Mouse (Mus musculus): Measurements from ENCODE around the gene Sptb. TPM values are rescaled to one million over a fixed set of nuclear protein-coding genes. Genes with fewer than 3 reads are reported as not detected.

The Sptb gene
- total RNA-seq, 4 experiments from 2014 or later, result 17.6 to 57.6 (median 38.8) TPM

- DNase-seq, result no peak
Measured at GRCm38 (mm10) chr12:76540169-76540568, 170.2 kb downstream of the Sptb start.

DNA sequence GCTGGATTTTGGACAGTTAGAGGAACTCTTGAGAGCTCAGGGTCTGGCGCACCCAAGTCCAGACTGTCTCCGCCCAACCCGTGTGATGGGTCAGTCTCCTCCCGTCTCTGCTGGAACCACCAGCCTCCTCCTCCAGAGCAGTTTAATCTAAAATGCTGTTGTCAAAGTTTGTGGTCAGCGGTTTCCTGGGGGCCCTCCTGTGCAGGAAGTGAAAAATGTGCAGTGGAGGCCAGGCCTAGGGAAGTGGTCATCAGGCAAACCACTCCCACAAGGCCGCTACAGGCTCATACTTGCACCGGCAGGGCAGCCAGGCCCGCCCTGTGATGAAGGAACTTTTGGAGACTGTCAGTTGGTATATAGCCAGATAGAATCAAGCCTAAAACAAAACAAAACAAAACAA is 172.9 kb downstream of the Sptb start:
- no peak for DNase-seq

DNA sequence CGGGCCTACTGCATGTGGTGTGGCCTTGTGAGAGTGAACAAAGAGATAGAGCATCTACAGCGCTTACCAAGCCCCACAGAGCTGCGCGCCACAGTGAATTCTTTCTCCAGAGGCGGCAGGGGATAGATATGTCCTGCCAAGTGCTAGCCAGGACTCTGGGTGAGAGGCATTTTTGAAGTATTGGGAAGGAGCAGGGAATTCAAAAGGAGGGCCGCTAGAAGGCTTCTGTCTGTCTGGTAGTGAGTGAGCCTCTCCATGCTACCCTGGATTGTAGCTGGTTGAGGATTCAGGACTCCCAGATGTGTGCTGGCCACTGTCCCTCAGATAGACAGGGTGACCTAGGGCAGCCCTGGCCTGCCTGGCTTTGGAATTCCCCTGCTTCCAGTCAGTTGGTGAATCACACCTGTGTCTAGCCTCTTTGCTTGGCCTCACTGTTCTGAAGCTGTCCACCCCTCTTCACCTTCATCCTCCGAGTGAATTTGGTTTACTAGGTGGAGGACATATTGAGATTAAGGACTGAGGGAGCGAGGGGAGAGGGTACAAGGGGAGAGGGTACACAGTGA is 173.7 kb downstream of the Sptb start:
- no peak for DNase-seq

GRCm38 (mm10) chr12:76535471-76535900 is 174.9 kb downstream of the Sptb start:
- no peak for DNase-seq

DNA sequence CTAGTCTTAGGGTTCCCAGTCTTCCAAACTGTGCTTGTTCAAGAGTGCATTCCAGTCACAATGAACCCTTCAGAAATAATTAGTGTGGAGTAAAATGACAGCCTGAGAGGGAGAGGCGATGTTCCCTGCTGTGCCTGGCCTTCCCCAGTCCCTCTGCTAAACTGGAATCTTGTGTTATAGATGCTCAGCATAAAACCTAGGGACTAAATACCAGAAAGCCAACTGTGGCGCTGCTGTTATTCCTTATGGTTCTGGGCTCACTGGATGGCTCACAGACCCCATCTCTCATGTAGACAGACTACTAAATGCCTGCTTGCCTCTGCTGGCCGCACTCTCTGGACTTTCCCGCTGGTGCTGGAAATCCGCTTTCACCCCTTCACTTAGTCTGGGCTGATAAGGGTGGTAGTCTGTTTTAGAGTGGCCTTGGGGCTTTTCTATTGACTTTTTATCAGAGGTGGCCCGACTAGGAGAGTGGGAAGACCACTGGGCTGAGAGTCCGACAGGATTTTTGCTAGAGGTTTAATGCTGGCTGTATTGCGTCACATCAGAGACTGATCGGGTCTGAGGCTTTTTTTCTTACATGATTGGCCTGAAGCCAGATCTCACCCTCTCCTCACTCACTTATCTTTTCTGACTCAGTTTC is 175.6 kb downstream of the Sptb start:
- no peak for DNase-seq

DNA sequence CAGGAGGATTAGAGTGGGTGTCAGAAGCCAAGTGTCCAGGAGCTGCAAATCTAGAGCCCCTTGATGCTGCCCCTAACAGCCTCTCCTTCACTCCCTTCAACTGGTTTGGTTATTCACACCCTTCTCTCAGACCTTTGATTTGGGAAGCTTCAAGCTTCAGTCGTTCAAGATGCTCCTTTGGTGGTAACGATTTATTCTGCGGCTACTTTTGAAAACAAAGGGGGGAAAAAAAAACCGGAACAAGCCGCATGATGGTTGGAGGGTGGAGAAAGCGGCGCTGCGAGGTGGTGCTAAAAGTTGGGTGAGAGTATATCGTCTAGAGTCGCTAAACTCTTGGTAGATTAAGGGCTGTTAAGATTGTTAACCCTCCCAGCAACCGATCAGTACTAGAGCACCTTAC is 176.1 kb downstream of the Sptb start:
- DNase-seq, result no peak

GRCm38 (mm10) chr12:76533377-76534222 is 176.7 kb downstream of the Sptb start:
- DNase-seq, result no peak

GRCm38 (mm10) chr12:76532926-76533376 is 177.4 kb downstream of the Sptb start:
- DNase-seq, result no peak

GRCm38 (mm10) chr12:76531986-76532925 is 178.1 kb downstream of the Sptb start:
- no peak for DNase-seq

DNA sequence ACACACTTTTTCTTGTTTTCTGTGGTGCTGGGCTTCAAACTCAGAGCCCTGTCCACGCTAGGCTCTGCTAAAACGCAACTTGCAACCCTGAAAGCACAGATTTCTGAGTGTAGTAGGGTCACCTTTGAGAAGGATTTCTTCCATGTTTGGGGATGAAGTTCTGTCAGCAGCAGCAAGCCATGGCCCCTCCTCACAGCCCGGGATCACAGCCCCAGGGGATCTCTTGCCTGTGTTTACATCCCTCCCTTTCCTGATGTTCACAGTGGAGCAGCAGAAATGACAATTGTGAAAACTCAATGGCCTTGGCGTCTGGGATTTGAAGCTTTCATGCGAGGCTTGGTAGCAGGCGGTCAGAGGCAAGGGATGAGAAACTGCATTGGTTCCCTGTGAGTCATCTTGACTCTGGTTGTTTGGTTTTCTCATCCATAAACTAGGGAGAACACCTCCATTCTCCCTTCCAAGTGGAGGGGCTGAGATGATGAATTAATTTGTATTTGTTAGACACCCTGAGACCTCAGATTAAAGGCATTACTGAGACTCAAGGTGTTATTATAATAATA is 179.7 kb downstream of the Sptb start, which contains the start of gene Plekhg3:
TSS of gene Plekhg3 (plus strand) at position 312 of the 560 bp plus-strand sequence.
- no peak for DNase-seq

Small RNA genes lying within 50 kb of the gene (microRNA-seq; reads per million reads assigned to microRNA genes)
- 0 reads per million in 2 experiments for gene Mir5135

Other genes with a start within 250 kb of the Sptb start
- gene Plekhg3, start 179.7 kb downstream of the Sptb start, total RNA-seq (2022), result 10 to 100 TPM; 10.8 to 23.4 (median 16.2) TPM
- gene Churc1, start 55.0 kb upstream of the Sptb start, total RNA-seq (2022), result 10 to 100 TPM; 81.3 to 93.7 (median 92.7) TPM
- gene Fntb, start 55.0 kb upstream of the Sptb start, total RNA-seq (2022), result 10 to 100 TPM; 14.4 to 18.8 (median 16.8) TPM
- under 1 TPM in 1 of 4 experiments, not detected in 3; 0.23 TPM for gene Gpx2, start 85.0 kb upstream of the Sptb start, total RNA-seq (2022)
- 1 to 10 TPM; 4.0 to 6.5 (median 4.6) TPM for gene Rab15, start 112.4 kb upstream of the Sptb start, total RNA-seq (2022)

Measured in adrenal gland, adult 8-10 months (tissue).